Mouse (Mus musculus) adrenal gland, postnatal 14 days (tissue): Measurements from ENCODE around the gene Pex6. TPM values are rescaled to one million over a fixed set of nuclear protein-coding genes. Genes with fewer than 3 reads are reported as not detected.

Experiments used
- DNase-seq: peaks from one replicate; pipeline ENCODE4 v3.0.0; 2021; ENCODE audit warnings: mixed read lengths
- total RNA-seq: library from RNA; stranded (reverse); gene quantifications from 2 replicates; pipeline ENCODE4 v1.2.3, GENCODE M21; 2021

Gene Pex6
- total RNA-seq, 1 experiment from 2014 or later: 72.3 TPM

DNA sequence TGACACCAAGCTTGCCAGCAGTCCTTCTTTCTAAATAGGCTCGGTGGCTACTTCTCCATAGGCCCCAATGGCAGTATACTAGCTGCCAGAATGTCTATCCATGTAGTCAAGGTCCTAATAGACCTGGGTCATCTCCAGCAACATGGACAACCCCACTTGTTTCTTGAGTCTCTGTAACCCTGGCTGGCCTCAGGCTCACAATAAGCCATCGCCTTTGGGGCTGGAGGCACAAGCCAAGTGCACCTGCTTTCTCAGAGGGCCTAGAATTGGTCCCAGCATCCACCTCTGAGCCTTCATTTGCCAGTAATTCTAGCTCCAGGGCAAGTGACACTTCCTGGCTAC is 62.8 kb downstream of the Pex6 start:
- peak; percentile 19 for DNase-seq

DNA sequence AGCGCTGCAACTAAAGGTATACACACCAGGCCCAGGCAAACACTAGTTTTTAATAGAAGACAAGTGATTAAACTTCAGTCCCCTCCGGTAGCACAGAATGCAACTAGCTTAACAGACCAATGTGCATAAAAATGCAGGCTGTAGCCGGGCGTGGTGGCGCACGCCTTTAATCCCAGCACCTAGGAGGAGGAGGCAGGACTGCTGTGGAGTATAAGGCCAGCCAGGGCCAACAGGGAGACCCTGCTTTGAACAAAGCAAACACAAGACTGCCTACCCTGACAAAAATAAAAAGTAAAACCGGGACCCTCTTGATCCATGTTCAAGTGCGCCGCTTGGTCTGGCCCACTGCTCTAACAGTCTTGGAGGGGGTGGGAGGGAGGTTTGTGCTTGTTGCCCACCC is 63.8 kb downstream of the Pex6 start:
- DNase-seq: no peak

Other genes with a start within 250 kb of the Pex6 start
- gene Ttbk1, start 223.8 kb upstream of the Pex6 start, total RNA-seq: 0.78 and 1.4 TPM in 2 replicates
- 5.3 and 7.8 TPM in 2 replicates for gene Dnph1, start 214.8 kb upstream of the Pex6 start, total RNA-seq
- gene Cul9, start 165.1 kb upstream of the Pex6 start, total RNA-seq: 17.1 and 20.7 TPM in 2 replicates
- gene Srf, start 155.3 kb upstream of the Pex6 start, total RNA-seq: 38.4 and 39.2 TPM in 2 replicates
- 13.8 and 16.0 TPM in 2 replicates for gene Ptk7, start 82.0 kb upstream of the Pex6 start, total RNA-seq
- 32.3 and 34.7 TPM in 2 replicates for gene Klc4, start 65.4 kb upstream of the Pex6 start, total RNA-seq
- 127 and 134 TPM in 2 replicates for gene Mrpl2, start 65.2 kb upstream of the Pex6 start, total RNA-seq
- 45.5 and 52.3 TPM in 2 replicates for gene Cul7, start 61.1 kb upstream of the Pex6 start, total RNA-seq
- gene Rrp36, start 37.1 kb upstream of the Pex6 start, total RNA-seq: 23.7 and 25.7 TPM in 2 replicates
- gene Mea1, start 32.7 kb upstream of the Pex6 start, total RNA-seq: 80.5 and 90.2 TPM in 2 replicates
- gene Klhdc3, start 30.5 kb upstream of the Pex6 start, total RNA-seq: 80.0 and 83.6 TPM in 2 replicates
- 47.1 and 49.0 TPM in 2 replicates for gene Ppp2r5d, start 6.4 kb upstream of the Pex6 start, total RNA-seq
- gene Gnmt, start 17.7 kb downstream of the Pex6 start, total RNA-seq: 6.9 and 124 TPM in 2 replicates
- 41.0 and 43.1 TPM in 2 replicates for gene Cnpy3, start 40.8 kb downstream of the Pex6 start, total RNA-seq
- gene Ptcra, start 52.2 kb downstream of the Pex6 start, total RNA-seq: 0.33 TPM in 1 of 2 replicates, not detected in the other
- gene 2310039H08Rik, start 61.2 kb downstream of the Pex6 start, total RNA-seq: 62.9 and 66.5 TPM in 2 replicates
- 92.0 and 97.4 TPM in 2 replicates for gene Rpl7l1, start 71.2 kb downstream of the Pex6 start, total RNA-seq
- 19.4 and 20.1 TPM in 2 replicates for gene Bicral, start 147.0 kb downstream of the Pex6 start, total RNA-seq
- gene Tbcc, start 179.2 kb downstream of the Pex6 start, total RNA-seq: 20.6 and 20.7 TPM in 2 replicates
- not detected in 2 replicates for gene Prph2, start 199.0 kb downstream of the Pex6 start, total RNA-seq